Mouse (Mus musculus): Measurements from ENCODE around the gene Rpl32.

GRCm38 (mm10) chr6:115770059-115770670, 38.4 kb downstream of the Rpl32 start:
- TF ChIP-seq GATA1 (IDR thresholded peaks at IDR 0.05; ENCODE audit: low read length) = no peak
- TF ChIP-seq TAL1 (IDR thresholded peaks at IDR 0.05; ENCODE audit: low read length) = no peak

All from erythroblast, embryonic 14.5 days (primary cell).